Mouse (Mus musculus) neural tube, embryonic 13.5 days (tissue): ENCODE data around the gene 1810010D01Rik. TPM values are rescaled to one million over a fixed set of nuclear protein-coding genes. Genes with fewer than 3 reads are reported as not detected.

Experiments
- ATAC-seq: fragments of 200-750 bp; cut with Nextera tagmentation; 2 replicates; pipeline ENCODE4 v1.8.0; 2017; ENCODE audit warnings: low read depth, mild to moderate bottlenecking, moderate TSS enrichment, moderate library complexity
- H3K27ac ChIP-seq: fragments of 300-500 bp; sonication (generic); replicated peaks from 2 replicates; pipeline ENCODE4 v1.5.1; 2015; ENCODE audit warnings: moderate library complexity, mild to moderate bottlenecking, inconsistent platforms
- H3K27me3 ChIP-seq: fragments of 300-500 bp; sonication (generic); 2 replicates; pipeline ENCODE4 v1.6.1; 2015; ENCODE audit warnings: mild to moderate bottlenecking, inconsistent platforms
- H3K36me3 ChIP-seq: fragments of 300-500 bp; sonication (generic); 2 replicates; pipeline ENCODE4 v1.6.1; 2015; ENCODE audit warnings: mild to moderate bottlenecking, inconsistent platforms
- H3K4me1 ChIP-seq: fragments of 300-500 bp; sonication (generic); replicated peaks from 2 replicates; pipeline ENCODE4 v1.6.1; 2015; ENCODE audit warnings: inconsistent platforms
- H3K4me2 ChIP-seq: fragments of 300-500 bp; sonication (generic); 2 replicates; pipeline ENCODE4 v1.6.1; 2015; ENCODE audit warnings: inconsistent platforms, mild to moderate bottlenecking, moderate library complexity
- H3K4me3 ChIP-seq: fragments of 300-500 bp; sonication (generic); 2 replicates; pipeline ENCODE4 v1.5.1; 2015; ENCODE audit warnings: mild to moderate bottlenecking, inconsistent platforms
- H3K9ac ChIP-seq: fragments of 300-500 bp; sonication (generic); 2 replicates; pipeline ENCODE4 v1.6.1; 2015; ENCODE audit warnings: moderate library complexity, mild to moderate bottlenecking, inconsistent platforms
- H3K9me3 ChIP-seq: fragments of 300-500 bp; sonication (generic); 2 replicates; pipeline ENCODE4 v1.6.1; 2016; ENCODE audit warnings: inconsistent platforms
- WGBS: fragments of 180-500 bp; shearing (Covaris S2); methylation state at CpG from one replicate; pipeline ENCODE4 v1.1.7; 2015; 5-methylcytosine and 5-hydroxymethylcytosine counted together
- polyA plus RNA-seq: library from polyadenylated mRNA; unstranded; fragments of >200 nt; fragmentation: Nextera tagmentation; extraction: Ambion mirVana; gene quantifications from 2 replicates; pipeline ENCODE4 v1.2.1, GENCODE M21; 2015

The 1810010D01Rik gene
- polyA plus RNA-seq, 1 experiment from 2014 or later, result not detected

DNA sequence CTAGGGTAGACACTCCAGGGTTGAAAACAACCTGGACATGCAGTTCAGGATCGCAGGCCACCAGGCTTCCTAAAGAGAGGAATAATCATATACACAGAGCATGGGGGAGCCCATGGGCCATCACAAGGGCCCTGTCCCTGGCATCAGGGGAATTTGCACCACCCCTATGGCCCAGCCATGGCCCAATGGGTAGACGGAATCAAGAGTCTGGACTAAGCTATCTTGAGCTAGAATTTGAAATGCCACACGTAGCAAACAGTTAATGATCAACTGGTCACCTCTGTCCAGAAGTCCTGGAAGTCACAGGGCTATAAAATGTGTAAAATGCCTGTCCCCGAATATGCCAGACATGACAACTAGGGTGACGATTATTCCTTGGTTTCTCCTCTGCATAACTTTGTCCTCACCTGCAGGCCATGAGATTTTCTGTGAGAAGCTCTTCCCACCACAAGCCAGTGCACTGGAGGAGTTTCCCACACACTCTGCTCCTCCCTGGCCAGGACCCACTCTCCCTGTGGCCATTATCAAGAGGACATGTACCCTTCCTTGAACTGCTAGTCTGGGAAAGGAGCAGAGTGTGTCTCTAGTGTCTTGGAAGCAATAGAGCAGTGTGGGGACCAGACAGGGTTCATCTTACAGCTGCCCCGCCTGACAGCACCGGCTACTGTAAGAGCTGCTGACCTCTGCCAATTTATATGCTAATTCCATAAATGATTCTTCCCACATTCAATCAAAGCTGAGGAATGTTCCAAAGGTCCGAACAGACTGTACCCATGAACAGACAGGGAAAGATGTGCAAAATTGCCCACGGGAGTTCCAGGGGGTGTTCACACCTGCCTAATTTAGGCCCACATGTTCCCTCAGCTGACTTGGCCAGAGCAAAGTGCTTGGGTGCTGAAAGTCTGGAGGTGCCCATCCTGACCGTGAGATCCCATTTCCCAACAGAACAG, 27.2 kb upstream of the 1810010D01Rik start:
- H3K4me3 ChIP-seq, result no peak overlapping the region
- 0 out of 2 replicates have a peak, but pooled peaks cover 3% of the 10 kb centered on the region for H3K27me3 ChIP-seq
- ATAC-seq, result no peak
- 82% methylated on average over 10 of the region's 10 CpGs for WGBS
- H3K4me1 ChIP-seq, result peaks cover 21% of the 10 kb centered on the region
- H3K27ac ChIP-seq, result no peak overlapping the region
- H3K9me3 ChIP-seq, result no peaks in the 10 kb centered on the region
- H3K9ac ChIP-seq, result no peak overlapping the region
- H3K4me2 ChIP-seq, result no peak overlapping the region
- H3K36me3 ChIP-seq, result no peaks in the 10 kb centered on the region

GRCm38 (mm10) chr7:145231659-145232058, 23.7 kb upstream of the 1810010D01Rik start:
- H3K36me3 ChIP-seq, result no peaks in the 10 kb centered on the region
- no peak overlapping the region for H3K4me3 ChIP-seq
- ATAC-seq, result no peak
- no peaks in the 10 kb centered on the region for H3K4me1 ChIP-seq
- no peak overlapping the region for H3K9ac ChIP-seq
- no peak overlapping the region for H3K27ac ChIP-seq
- H3K27me3 ChIP-seq, result 0 out of 2 replicates have a peak, but pooled peaks cover 3% of the 10 kb centered on the region
- H3K9me3 ChIP-seq, result no peaks in the 10 kb centered on the region
- WGBS, result 79% methylated on average over 9 of the region's 9 CpGs
- no peak overlapping the region for H3K4me2 ChIP-seq

DNA sequence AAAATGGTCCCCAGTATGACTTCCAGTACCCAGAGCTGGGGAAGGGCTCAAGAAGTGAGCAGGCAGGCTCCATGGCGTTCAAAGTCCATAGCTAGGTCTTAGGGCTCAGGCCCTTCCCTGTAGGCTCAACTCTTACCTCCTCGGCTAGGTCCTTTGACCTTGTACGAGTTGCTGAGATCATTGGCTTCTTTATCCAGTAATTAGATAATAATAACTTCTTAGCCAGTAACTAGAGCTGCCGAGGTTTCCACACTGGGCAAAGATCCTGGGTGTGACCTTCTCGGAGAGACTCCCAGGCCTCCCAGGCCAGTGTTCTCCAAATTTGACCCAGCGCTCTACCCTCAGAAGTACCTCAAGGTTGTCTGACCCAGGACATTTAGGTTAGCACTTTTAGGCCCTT, 18.7 kb upstream of the 1810010D01Rik start:
- Histone ChIP-seq H3K27me3 (no peaks in the 10 kb centered on the region), H3K4me1 (0 out of 2 replicates have a peak, but pooled peaks cover 7% of the 10 kb centered on the region), H3K4me2 (no peak overlapping the region), H3K9me3 (no peaks in the 10 kb centered on the region), H3K9ac (no peak overlapping the region), H3K36me3 (no peaks in the 10 kb centered on the region), H3K4me3 (no peak overlapping the region), H3K27ac (no peak overlapping the region)
- ATAC-seq, result no peak
- WGBS, result 90% methylated on average over 6 of the region's 6 CpGs

DNA sequence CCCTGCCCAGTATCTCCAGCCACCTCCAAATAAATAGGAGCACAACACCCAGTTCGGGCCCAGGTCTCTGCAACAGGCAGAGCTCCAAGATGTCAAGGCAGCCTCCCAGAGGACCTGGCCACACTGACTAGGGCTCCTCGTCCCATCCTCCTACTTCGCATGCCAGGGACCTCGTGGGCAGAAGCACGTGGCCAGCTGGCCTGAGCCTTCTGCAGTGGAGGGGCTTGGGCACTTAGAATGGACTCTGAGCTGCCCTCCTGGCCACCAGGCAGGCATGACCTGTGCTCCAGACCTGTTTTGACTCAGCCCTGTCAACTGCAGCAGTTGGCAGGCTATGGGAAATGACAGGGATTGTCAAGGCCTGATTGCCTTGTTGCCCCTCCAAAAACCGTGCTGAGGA, 17.7 kb upstream of the 1810010D01Rik start:
- Histone ChIP-seq H3K27ac (no peak overlapping the region), H3K4me2 (no peak overlapping the region), H3K9ac (no peak overlapping the region), H3K27me3 (no peaks in the 10 kb centered on the region), H3K4me1 (0 out of 2 replicates have a peak, but pooled peaks cover 7% of the 10 kb centered on the region), H3K36me3 (no peaks in the 10 kb centered on the region), H3K9me3 (no peaks in the 10 kb centered on the region), H3K4me3 (no peak overlapping the region)
- WGBS, result 89% methylated on average over 6 of the region's 6 CpGs
- no peak for ATAC-seq

DNA sequence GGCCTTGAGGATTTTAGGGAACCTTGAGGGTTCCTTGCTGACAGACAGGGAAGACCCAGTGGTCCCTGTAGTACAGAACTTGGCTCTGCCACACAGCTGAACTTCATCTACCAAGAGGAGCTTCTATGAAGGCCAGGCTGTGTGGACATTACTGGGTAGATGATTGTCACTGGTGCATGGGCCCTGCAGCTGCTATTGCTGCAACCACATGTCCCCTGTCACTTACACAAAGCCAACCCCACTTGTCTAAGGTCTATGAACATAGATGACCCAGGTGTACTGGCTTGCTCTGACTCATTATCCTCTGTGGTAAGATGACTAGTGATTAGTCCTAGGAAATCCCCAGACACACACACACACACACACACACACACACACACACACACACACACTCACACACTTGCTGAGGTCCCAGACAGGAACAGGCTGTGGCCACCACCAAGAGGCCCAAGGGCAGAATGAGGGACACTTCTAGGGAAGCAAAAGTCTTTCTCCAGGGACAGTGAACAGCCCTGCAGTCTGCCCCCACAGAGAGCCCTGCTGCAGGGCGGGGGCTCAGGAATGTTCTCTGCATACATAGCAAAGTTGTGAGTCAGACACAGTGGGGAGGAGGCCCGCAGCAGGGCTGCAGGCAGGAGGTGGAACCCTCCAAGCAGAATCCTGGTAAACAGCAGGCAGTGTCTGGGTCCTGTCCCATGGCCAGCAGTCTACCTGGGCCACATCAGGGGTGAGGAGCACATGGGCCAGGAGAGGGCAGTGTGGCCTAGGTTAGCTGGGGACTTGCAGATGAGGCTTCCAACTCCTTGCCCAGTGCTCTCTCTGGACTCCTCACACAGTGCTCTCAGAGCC, 14.1 kb upstream of the 1810010D01Rik start:
- H3K27ac ChIP-seq, result no peak overlapping the region
- H3K36me3 ChIP-seq, result no peaks in the 10 kb centered on the region
- no peak overlapping the region for H3K4me2 ChIP-seq
- ATAC-seq, result no peak
- no peak overlapping the region for H3K4me3 ChIP-seq
- H3K9ac ChIP-seq, result no peak overlapping the region
- H3K27me3 ChIP-seq, result no peaks in the 10 kb centered on the region
- 45% methylated on average over 2 of the region's 2 CpGs for WGBS
- H3K9me3 ChIP-seq, result no peaks in the 10 kb centered on the region
- H3K4me1 ChIP-seq, result 0 out of 2 replicates have a peak, but pooled peaks cover 7% of the 10 kb centered on the region

DNA sequence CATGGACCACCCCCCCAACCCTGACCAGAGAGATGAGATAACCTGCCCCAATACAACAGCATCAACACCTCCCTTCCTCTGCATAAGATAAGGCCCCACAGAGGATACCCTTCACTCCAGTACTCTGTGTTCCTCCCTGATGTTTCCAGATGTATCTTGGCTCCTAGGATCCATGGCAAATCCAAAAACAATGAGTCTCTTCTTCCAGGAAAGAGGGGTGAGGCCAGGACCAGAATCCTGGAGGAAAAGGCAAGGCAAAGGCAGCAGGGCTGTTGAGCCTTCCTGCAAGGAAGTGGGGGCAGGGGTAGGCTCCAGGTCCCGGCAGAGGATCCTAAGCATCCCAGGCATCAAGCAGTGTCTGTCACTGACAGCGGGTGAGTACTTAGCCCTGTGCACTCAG, 13.4 kb upstream of the 1810010D01Rik start:
- H3K36me3 ChIP-seq, result no peaks in the 10 kb centered on the region
- WGBS, result 77% methylated on average over 2 of the region's 2 CpGs
- H3K9ac ChIP-seq, result no peak overlapping the region
- H3K4me1 ChIP-seq, result peaks cover 9% of the 10 kb centered on the region; the same call in 1 of the 2 replicates
- no peak overlapping the region for H3K4me3 ChIP-seq
- no peak overlapping the region for H3K4me2 ChIP-seq
- H3K27me3 ChIP-seq, result no peaks in the 10 kb centered on the region; the same call in 1 of the 2 replicates
- no peaks in the 10 kb centered on the region for H3K9me3 ChIP-seq
- ATAC-seq, result no peak
- H3K27ac ChIP-seq, result no peak overlapping the region

DNA sequence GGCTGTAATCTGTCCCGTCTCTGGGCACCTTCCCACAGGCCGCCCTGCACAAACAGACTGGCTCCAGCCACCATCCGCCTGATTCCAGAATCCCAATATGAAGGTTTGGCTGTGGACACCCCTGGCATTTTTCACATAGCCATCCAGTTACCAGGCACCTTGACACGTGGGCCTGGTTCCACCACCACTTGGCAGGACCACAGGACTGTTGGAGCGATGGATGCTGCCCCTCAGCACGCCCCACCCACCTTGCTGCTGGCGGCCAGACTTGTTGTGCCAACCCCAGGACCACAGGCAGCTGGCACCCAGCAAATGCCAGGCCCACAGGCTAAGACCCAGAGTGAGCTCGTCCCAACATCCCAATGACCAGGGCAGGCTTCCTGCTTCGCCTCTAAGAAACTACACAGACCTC, 11.5 kb upstream of the 1810010D01Rik start:
- Histone ChIP-seq H3K4me1 (peaks cover 11% of the 10 kb centered on the region; the same call in 1 of the 2 replicates), H3K4me2 (no peak overlapping the region), H3K36me3 (no peaks in the 10 kb centered on the region), H3K4me3 (no peak overlapping the region), H3K9me3 (no peaks in the 10 kb centered on the region), H3K27ac (no peak overlapping the region), H3K27me3 (no peaks in the 10 kb centered on the region; the same call in 1 of the 2 replicates), H3K9ac (no peak overlapping the region)
- ATAC-seq, result no peak
- 84% methylated on average over 9 of the region's 9 CpGs for WGBS

DNA sequence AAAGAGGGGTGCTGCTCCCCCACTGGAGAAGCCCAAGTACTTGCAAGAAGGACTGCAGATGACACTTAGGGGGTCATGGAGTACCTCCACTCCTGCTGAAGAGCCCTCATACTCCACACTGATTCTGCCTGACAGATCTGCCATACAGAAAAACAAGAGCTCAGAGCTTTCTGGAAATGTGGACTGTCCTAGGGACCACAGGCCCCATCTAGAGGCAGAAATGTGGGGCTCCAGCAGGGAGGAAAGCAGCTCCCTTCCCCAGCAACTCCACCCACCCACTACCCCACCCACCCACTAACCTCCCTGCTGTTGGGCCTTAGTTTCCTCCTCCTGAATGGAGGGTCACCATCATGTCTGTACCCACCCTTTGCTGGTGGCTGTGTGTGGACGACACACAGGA, 8.7 kb upstream of the 1810010D01Rik start:
- WGBS, result 63% methylated on average over 1 of the region's 1 CpGs
- H3K4me2 ChIP-seq, result no peak overlapping the region

GRCm38 (mm10) chr7:145215476-145215875, 7.6 kb upstream of the 1810010D01Rik start:
- Histone ChIP-seq H3K9me3 (no peaks in the 10 kb centered on the region), H3K4me1 (peaks cover 22% of the 10 kb centered on the region), H3K27me3 (peaks cover 2% of the 10 kb centered on the region; the same call in 1 of the 2 replicates), H3K9ac (no peak overlapping the region), H3K4me2 (no peak overlapping the region), H3K4me3 (no peak overlapping the region), H3K27ac (no peak overlapping the region), H3K36me3 (no peaks in the 10 kb centered on the region)
- ATAC-seq, result no peak
- WGBS, result 86% methylated on average over 4 of the region's 4 CpGs

More for the DNA sequence above, 8.7 kb upstream of the 1810010D01Rik start:
- no peaks in the 10 kb centered on the region; the same call in 1 of the 2 replicates for H3K27me3 ChIP-seq
- H3K27ac ChIP-seq, result no peak overlapping the region
- H3K36me3 ChIP-seq, result no peaks in the 10 kb centered on the region
- no peak overlapping the region for H3K9ac ChIP-seq
- H3K4me3 ChIP-seq, result no peak overlapping the region
- H3K4me1 ChIP-seq, result peaks cover 14% of the 10 kb centered on the region
- ATAC-seq, result no peak
- no peaks in the 10 kb centered on the region for H3K9me3 ChIP-seq

DNA sequence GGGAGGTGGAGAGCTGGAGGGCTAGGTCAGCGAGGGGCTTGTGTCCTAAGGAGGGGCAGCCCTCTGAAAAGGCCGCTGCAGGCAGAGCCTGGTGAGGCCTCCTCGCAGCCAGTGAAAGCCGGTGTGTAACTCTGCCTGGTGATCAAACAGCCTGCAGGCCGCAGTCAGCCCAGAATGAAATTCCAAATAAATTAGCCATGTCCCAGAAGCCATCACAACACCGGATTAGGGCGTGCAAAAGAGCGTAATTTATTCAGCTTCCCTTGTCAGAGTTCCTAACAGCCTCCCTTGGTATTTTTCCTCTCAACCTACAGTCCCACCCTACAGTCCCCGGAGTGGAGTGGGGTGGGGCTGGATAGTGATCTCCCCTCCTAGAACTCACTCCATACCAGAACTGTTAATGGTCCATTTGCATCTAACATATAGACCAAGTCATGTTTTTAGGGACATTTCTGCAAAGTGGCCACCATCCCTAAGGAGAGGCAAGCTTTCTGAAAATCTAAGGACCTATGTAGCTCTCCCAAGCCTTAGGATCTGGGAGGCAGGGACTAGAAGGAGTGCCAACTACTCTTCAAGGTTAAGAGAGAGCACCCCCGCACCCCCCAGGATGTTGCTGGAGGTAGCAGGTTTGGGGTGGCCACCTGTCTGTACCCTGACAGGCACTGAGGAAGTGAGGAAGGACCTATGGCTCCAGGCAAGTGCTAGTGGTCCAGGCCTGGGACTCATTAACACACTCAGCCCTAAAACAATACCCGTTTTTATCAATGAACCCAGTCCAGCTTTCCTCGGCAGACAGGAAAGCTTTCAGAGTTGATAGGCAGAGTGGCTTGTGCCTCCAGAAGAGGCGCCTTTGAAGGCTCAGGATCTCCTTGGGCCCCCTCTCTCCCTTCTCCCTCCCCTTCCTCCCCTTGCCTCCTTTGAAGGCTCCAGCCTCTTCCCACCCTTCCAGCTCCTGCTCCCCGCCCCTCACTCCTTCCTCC, 4.1 kb upstream of the 1810010D01Rik start:
- peak; percentile 36; the same call in 1 of the 2 replicates for ATAC-seq

DNA sequence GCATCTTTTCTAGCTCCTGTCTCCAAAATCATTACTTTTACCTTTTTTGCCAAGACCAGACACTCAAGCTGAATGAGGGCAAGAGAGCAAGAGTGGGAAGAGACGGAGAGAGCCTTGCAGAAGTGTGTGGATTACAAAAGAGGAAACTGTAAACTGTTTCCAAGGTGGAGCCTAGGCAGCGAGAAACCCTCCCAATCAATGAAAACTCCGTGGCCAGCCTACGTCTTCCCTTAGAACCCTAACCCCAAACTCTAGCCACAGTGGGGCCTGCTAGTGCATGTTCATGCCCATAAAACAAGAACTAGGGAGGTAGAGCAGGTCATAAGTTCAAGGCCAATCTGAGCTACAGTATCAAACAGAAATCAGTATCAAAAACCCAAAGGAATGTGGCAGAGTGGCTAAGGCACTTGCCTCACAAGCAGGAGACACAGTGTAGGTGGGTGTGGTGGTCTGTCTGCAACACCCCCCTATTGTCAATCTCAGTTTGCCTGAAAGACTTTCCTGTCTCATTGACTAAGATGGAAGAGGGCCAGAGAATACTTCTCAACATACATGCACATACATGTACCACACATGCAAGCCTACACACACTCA, 2.7 kb upstream of the 1810010D01Rik start:
- ATAC-seq, result no peak

More for the DNA sequence above, 4.1 kb upstream of the 1810010D01Rik start:
- Histone ChIP-seq H3K4me1 (peaks cover 26% of the 10 kb centered on the region), H3K4me3 (no peak overlapping the region), H3K9ac (peak overlapping the region; percentile 41), H3K36me3 (no peaks in the 10 kb centered on the region), H3K27ac (peak overlapping the region; percentile 61), H3K4me2 (no peak overlapping the region), H3K9me3 (no peaks in the 10 kb centered on the region), H3K27me3 (peaks cover 3% of the 10 kb centered on the region; the same call in 1 of the 2 replicates)
- 13% methylated on average over 14 of the region's 14 CpGs for WGBS

More for the DNA sequence above, 2.7 kb upstream of the 1810010D01Rik start:
- H3K4me3 ChIP-seq, result no peak overlapping the region
- no peak overlapping the region for H3K27ac ChIP-seq
- H3K9me3 ChIP-seq, result no peaks in the 10 kb centered on the region
- no peaks in the 10 kb centered on the region for H3K36me3 ChIP-seq
- H3K4me1 ChIP-seq, result peaks cover 36% of the 10 kb centered on the region
- no peak overlapping the region for H3K9ac ChIP-seq
- H3K4me2 ChIP-seq, result no peak overlapping the region
- 56% methylated on average over 4 of the region's 4 CpGs for WGBS
- H3K27me3 ChIP-seq, result 0 out of 2 replicates have a peak, but pooled peaks cover 3% of the 10 kb centered on the region
